Mouse (Mus musculus) WW6 (cell line): Measurements from ENCODE around the gene Cldn9.

Experiments
- DNase-seq: peaks from one replicate; pipeline ENCODE4 v3.0.0-alpha.2; 2013; ENCODE audit warnings: low read depth, low spot score

The Cldn9 gene

DNA sequence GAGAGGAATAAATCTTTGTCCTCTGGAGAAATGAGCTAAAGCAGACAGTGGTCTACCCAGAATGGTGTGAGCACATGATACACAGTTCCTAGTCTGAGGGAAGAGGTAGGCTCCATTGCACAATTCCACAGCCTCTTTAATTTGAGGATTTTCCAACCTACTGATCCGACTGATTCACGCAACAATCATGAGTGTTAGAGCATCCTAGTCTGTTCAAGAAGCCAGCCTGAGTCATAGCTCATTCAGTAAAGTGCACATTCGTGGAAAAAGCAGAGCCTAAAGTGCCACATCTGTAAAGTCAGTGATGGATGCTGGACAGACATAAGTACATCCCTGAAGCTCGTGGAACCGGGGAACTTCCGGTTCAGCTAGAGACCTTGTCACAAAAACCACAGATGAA, 32.5 kb downstream of the Cldn9 start:
- DNase-seq = no peak

DNA sequence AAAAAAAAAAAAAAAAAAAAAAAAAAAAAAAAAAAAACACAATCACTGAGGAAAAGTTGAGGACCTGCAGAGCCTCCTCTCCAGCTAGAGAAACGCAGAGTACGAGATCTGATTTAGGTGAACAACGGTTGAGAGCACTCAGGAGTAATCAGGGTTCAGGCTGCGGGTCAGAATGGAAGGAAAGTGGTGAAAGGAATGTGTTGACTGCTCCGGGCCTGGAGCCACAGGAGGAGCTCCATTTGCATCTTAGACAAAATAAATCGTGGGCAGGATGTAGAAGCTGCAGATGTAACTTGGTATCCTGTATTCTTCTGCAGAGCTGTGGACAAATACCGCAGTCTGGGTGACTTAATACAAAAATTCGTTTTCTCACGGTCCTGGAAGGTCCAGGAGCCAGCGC, 37.9 kb downstream of the Cldn9 start:
- no peak for DNase-seq

DNA sequence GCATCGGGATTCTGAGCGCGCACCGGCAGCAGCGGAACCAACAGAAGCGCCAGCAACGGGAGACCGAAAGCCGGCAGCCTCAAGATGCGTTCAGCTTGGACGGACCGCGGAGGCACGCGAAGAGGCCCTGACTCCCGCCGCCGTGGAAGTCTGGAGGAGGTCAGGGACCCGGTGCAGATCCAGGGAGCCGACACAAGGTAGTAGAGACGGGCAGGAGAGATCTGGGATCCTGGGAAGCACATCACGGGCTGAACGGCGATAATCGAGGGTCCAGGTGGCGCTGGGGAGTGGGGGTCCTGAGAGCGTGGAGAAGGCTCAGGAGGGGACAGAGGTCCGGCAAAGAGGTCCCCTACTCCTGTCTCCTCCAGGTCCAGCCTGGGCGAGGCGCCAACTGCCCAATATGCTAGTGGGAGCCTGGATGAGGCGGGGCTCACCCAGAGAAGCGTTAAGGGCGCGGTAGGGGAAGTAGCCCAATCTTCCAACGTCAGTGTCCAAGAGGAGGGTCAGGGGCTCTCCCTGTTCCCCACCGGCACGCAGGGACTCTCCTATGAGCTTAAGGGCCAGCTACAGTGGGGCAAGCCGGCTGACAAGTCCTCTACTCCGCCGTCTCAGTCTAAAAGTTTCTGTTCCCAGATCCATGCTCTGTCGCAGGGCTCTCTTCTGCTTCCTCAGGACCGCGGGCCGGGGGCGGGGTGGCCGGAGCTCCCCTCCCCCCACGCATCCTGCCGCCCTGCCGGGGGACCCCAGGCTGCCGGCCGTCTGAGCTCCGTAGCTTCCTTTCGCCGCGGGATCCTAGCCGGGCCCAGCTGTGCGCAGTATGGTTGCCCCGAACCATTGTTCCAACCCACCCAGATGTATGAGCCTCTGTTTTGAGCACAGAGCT, 39.0 kb downstream of the Cldn9 start, which contains the start of gene Mmp25:
Mmp25 (minus strand) TSS at position 665 of the 883 bp plus-strand sequence.
- no peak for DNase-seq
